Mouse (Mus musculus): ENCODE results near the gene Pald1.

Gene Pald1

GRCm38 (mm10) chr10:61369755-61370154 lies 13.6 kb downstream of the Pald1 start:
- DNase-seq = no peak

- DNase-seq = peak; percentile 53 to 78
These were observed 17.4 kb downstream of the Pald1 start for GRCm38 (mm10) chr10:61365902-61366301.

DNA sequence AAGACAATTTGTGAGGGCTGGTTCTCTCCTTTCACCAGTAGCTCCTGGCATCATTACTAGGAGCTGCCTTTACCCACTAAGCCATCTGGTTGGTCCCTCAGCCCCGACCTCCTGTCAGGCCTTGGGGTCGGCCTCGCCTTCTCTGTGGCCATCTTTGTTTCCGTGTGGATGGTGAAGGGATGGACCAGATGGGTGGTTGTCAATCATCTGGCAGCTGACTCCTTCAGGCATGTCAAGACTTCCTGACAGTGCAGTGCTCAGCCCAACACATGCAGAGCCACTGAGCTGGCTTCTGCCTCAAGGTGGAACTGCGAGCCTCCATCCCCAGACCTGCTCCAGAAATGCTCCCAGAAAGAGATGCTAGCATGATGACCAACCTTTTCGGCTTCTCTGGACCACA lies 18.9 kb downstream of the Pald1 start:
- no peak for DNase-seq

DNA sequence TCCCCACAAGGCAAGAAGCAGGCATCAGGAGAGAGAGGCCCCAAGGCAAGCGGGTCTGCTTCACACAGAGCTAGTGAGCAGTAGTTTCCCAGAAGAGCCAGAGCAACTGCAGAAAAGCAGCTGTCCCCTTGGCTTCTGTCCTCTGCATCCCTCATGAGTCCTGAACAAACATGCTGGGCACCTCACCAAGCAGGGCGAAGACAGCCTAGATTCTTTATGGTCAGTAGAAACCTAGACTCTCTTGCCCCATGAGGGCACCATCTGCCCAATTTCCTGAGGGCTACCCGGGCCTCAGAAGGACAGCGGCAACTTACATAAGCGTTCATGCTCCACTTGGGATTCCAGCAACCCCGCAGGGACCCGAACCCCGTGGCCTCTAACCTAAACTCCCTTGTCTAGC lies 20.3 kb downstream of the Pald1 start:
- DNase-seq = peak in 1 of 2 experiments; percentile 15

DNA sequence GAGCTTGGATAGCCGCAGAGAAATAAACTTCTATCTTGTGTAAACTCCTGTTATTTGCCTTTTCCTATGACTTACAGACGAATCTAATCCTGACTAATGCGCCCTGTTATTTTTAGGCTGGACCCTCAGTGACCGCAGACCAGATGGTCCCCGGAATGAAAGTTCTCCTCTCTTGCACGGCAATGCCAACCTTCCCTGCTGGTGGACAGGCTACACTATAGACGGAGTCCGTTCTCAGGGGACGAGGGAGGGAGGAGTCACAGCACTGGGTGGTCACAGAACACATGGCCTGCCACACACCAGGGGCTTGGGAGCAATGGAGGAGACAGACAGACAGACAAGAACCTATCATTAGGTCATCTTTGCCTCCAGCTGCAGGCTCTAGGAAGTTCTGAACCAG lies 20.8 kb downstream of the Pald1 start:
- no peak for DNase-seq

- no peak for DNase-seq
These were observed 22.7 kb downstream of the Pald1 start for GRCm38 (mm10) chr10:61360667-61361066.

GRCm38 (mm10) chr10:61359411-61359810 lies 23.9 kb downstream of the Pald1 start:
- DNase-seq = no peak

DNA sequence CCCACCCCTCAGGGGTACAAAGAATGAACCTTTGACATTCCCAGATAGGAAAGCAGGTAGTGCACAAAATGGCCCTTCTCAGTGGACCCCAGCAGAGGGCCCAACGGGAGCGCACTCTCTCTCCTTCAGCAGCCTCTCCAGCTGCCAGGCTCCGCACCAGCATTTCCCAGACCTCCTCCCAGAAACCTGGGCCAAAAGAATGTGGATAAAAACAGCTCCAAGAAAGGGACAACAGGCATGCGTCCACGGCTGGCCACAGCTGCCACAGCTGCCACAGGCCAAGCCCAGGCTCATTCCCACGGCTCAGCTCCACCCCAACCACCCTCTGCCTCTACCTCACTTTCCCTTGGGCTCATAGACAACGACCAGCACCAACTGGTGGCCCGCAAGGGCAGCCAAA lies 25.7 kb downstream of the Pald1 start:
- peak in 1 of 2 experiments; percentile 31 for DNase-seq

DNA sequence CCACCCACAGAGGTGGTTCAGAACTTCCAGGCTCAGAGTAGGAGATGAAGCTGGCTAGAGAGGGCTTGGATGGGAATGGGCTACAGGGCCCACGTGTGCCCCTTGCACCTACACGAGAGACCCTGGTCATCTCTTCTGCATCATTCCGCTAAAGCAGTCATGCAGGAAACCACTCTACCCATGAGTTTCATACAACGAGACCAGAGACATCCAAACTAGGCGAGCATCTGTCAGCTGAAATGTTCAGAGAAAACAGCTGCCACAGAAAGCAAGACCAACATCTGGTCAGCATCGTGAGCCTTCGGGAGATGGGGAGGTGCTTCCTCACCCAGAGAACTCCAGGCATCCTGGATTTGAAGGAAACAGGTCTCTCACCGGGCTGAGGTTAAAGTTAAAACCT lies 26.8 kb downstream of the Pald1 start:
- no peak for DNase-seq

DNA sequence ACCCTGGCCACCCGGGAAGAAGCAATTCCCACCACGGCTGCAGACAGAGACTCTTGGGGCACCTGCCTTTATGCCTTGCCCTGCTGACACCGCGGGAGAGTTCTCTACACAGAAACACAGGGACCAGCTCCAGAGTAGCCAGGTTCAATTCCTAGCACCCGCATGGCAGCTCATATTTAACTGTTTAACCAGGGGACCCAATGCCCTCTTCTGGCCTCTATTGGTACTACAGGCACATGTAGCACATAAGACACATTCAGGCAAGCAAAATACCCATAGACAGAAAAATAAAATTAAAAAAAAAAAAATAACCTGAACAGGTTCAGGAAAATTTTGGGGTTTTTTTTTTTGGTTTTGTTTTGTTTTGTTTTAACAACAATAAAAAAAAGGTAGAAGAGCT lies 27.2 kb downstream of the Pald1 start:
- peak in 1 of 2 experiments; percentile 37 for DNase-seq

DNA sequence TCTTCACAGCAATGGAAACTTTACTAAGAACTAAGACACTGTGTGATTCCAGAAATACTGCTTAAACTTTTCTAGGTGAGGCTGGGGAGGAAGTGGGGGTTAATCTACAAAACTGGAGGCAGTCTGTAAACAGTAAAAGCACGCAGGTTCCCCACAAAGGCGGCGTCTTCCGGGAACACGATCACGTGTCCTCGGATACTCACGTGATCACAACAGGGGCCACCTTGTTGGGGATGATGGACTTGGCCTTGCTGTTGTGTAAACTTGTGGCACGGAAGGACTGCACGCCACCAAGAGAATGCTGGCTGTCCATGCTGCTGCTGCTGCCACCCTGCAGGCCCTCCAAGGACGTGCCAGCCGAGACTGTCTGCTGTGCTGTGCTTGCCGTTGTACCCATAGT lies 27.7 kb downstream of the Pald1 start:
- no peak for DNase-seq

DNA sequence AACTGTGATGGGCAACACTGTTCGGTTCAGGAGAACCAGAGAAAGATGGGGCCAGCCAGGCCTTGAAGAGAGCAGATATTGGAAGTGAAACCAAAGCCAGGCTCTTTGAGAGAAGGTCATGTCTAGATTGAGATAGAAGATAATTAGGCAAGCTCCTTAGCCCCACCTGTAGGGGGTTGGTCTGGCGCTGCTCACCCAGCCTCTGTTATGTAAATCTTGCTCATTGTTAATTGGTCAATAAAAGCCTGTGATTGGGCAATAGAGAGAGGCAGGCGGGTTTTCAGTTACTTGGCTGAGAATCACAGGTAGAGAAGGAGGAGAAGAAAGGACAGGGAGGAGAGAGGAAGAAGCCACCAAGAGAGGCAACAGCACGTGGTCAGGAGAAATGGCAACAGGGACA lies 32.1 kb downstream of the Pald1 start:
- no peak for DNase-seq

DNA sequence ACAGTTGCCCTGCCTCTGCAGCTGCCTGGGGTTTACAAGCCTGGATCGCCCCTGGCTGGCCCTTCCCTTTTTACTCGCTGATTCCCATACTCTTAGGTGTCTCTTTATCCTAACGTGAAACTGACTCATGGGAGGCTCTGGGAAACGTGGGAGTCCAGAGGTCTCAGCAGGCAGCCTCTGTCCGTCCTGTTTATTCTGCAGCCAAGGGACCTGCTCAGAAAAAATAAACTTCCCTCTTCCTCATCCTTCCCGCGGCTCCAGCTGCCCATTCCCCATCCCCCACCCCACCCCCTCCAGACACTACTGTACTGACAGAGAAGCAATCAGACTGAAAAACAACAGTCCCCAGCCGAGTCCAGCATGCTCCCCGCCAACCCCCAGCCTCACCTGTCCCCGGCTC lies 37.0 kb downstream of the Pald1 start:
- DNase-seq = no peak

- no peak for DNase-seq
These were observed 38.2 kb downstream of the Pald1 start for GRCm38 (mm10) chr10:61345179-61345578.

GRCm38 (mm10) chr10:61343950-61344349 lies 39.4 kb downstream of the Pald1 start:
- DNase-seq = peak; percentile 41 to 87

- no peak for DNase-seq
These were observed 40.6 kb downstream of the Pald1 start for GRCm38 (mm10) chr10:61342750-61343149.

GRCm38 (mm10) chr10:61341557-61341956 lies 41.8 kb downstream of the Pald1 start:
- peak; percentile 60 to 90 for DNase-seq

- no peak for DNase-seq
These were observed 42.3 kb downstream of the Pald1 start for GRCm38 (mm10) chr10:61341045-61341444.

DNA sequence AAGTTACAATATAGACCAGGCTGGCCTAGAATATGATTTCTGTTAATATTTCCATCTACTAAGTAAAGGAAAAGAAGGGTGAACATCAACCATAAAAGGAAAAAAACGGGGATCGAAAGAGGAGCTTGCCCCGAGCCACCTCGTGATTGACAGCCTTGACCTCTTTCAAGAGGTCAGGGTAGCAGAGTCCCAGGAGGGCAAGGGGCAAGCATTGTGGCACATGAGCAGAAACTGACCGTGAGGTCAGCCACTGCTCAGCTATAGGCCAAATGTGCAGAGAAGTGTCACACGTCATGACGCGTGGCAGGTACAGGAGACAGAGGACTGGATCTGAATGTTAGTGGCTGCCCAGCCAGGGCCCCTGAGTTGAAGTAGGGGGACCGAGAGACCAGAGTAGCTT lies 43.1 kb downstream of the Pald1 start:
- no peak for DNase-seq

- DNase-seq = peak in 1 of 2 experiments; percentile 17
These were observed 44.1 kb downstream of the Pald1 start for GRCm38 (mm10) chr10:61339216-61339615.

GRCm38 (mm10) chr10:61337665-61338064 lies 45.7 kb downstream of the Pald1 start:
- DNase-seq = no peak

GRCm38 (mm10) chr10:61336592-61336991 lies 46.7 kb downstream of the Pald1 start:
- no peak for DNase-seq

- peak; percentile 73 to 93 for DNase-seq
These were observed 47.2 kb downstream of the Pald1 start for GRCm38 (mm10) chr10:61336137-61336536.

GRCm38 (mm10) chr10:61334545-61334944 lies 48.8 kb downstream of the Pald1 start:
- DNase-seq = no peak

GRCm38 (mm10) chr10:61331046-61331445 lies 52.3 kb downstream of the Pald1 start:
- DNase-seq = no peak

- DNase-seq = no peak
These were observed 54.4 kb downstream of the Pald1 start for GRCm38 (mm10) chr10:61328927-61329326.
